Mouse (Mus musculus): ENCODE results near the gene Nxph3. TPM values are rescaled to one million over a fixed set of nuclear protein-coding genes. Genes with fewer than 3 reads are reported as not detected.

Nxph3 gene
- polyA plus RNA-seq, 1 experiment from 2014 or later, result 0.57 TPM

DNA sequence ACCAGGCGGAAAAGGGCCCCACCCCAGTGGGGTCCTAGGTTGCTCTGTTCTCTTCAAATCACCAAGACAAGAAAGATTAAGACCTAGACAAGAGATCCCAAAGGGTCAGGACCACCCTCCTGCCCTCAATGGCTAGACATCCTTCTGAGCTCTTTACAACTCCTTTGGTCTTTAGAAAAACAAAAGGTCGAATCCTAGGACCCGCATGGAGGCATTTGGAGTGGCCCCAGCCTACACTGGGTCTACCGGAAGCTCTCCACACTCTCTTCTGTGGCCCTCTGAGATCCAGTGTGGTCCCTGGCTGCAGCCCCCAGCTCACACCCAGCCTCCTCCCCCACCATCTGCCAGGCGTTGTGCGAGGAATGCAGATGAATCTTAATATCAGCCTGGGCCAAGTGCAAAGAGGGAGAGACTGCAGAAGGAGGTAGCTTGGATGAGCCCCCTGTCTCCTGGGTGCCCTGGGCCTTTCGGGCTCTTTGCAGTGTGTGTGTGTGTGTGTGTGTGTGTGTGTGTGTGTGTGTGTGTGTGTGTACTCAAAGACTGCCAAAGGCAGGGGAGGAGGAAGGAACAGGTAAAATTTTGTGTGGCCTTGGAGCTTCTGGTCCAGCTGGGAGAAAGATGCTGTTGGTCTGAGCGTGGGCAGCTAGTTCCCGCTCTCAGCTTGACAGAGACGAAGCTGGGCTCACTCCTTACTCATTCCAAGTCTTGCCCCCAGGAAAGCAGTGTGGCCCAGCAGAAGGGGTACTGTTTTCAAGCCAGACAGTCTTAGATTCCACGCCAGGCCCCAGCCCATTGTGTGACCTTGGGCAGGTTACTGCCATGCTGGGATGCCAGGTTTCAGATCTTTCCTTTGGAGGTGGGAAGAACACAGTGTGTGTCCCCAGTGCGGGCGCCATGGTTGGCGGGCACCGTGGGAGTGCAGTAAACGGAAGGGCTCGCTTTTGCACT is 1.3 kb upstream of the Nxph3 start:
- no peak for ATAC-seq (ENCODE audit: low FRiP score)
- Histone ChIP-seq H3K4me2 (no peak overlapping the region; the same call in 1 of the 2 replicates), H3K36me3 (replicated peaks) (no peaks in the 10 kb centered on the region), H3K4me1 (peaks cover 60% of the 10 kb centered on the region), H3K4me3 (replicated peaks) (no peak overlapping the region), H3K27me3 (peaks cover 67% of the 10 kb centered on the region), H3K9me3 (no peaks in the 10 kb centered on the region), H3K27ac (no peak overlapping the region; the same call in 1 of the 2 replicates), H3K9ac (no peak overlapping the region)
- 31% methylated on average over 17 of the region's 17 CpGs for WGBS

GRCm38 (mm10) chr11:95513461-95514297 is 691 bp downstream of the Nxph3 start:
- Histone ChIP-seq H3K4me1 (peaks cover 48% of the 10 kb centered on the region), H3K27ac (no peak overlapping the region), H3K4me2 (peak overlapping the region; percentile 91), H3K9me3 (no peaks in the 10 kb centered on the region), H3K27me3 (peaks cover 84% of the 10 kb centered on the region), H3K36me3 (replicated peaks) (no peaks in the 10 kb centered on the region), H3K9ac (peak overlapping the region; percentile 59), H3K4me3 (replicated peaks) (peak overlapping the region; percentile 51)
- under 1% methylated on average over 66 of the region's 66 CpGs for WGBS
- peak; percentile 70 for ATAC-seq (ENCODE audit: low FRiP score)

GRCm38 (mm10) chr11:95512383-95512782 is 2.0 kb downstream of the Nxph3 start:
- H3K27me3 ChIP-seq, result peaks cover 95% of the 10 kb centered on the region
- H3K27ac ChIP-seq, result no peak overlapping the region
- H3K9me3 ChIP-seq, result no peaks in the 10 kb centered on the region
- no peak for ATAC-seq (ENCODE audit: low FRiP score)
- WGBS, result 79% methylated on average over 6 of the region's 6 CpGs
- H3K9ac ChIP-seq, result no peak overlapping the region
- no peak overlapping the region for H3K4me2 ChIP-seq
- no peak overlapping the region for H3K4me3 ChIP-seq (replicated peaks)
- H3K36me3 ChIP-seq (replicated peaks), result no peaks in the 10 kb centered on the region
- peaks cover 51% of the 10 kb centered on the region for H3K4me1 ChIP-seq

GRCm38 (mm10) chr11:95511919-95512318 is 2.5 kb downstream of the Nxph3 start:
- Histone ChIP-seq H3K4me3 (replicated peaks) (no peak overlapping the region), H3K27me3 (peaks cover 92% of the 10 kb centered on the region), H3K36me3 (replicated peaks) (no peaks in the 10 kb centered on the region), H3K4me2 (no peak overlapping the region), H3K9me3 (no peaks in the 10 kb centered on the region), H3K4me1 (peaks cover 47% of the 10 kb centered on the region), H3K9ac (no peak overlapping the region), H3K27ac (no peak overlapping the region)
- no peak for ATAC-seq (ENCODE audit: low FRiP score)
- 90% methylated on average over 1 of the region's 1 CpGs for WGBS

DNA sequence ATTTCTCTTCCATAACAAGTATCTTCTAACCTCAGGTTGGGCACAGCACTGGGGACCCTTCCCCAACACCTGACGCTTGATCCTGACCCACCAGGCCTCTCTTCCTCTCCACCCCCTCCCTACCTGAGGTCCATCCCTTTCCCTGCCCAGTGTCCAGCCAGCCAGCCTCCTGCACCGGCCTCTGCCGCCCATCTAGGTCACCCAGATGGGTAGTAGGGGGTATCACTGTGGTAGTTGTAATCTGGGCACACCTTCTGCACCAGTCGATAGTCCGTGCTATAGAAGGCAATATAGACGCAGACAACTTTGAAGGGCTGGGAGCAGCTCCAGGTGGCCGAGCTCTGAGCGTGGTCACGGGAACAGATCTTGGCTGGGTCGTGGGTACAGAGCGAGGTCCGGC is 3.7 kb downstream of the Nxph3 start:
- no peak overlapping the region for H3K27ac ChIP-seq
- H3K4me2 ChIP-seq, result no peak overlapping the region
- no peak overlapping the region for H3K9ac ChIP-seq
- H3K9me3 ChIP-seq, result no peaks in the 10 kb centered on the region
- H3K36me3 ChIP-seq (replicated peaks), result no peaks in the 10 kb centered on the region
- H3K4me3 ChIP-seq (replicated peaks), result no peak overlapping the region
- 89% methylated on average over 12 of the region's 12 CpGs for whole genome bisulfite sequencing
- ATAC-seq (ENCODE audit: low FRiP score), result no peak
- peaks cover 34% of the 10 kb centered on the region for H3K4me1 ChIP-seq
- H3K27me3 ChIP-seq, result peaks cover 80% of the 10 kb centered on the region

- Histone ChIP-seq H3K4me2 (no peak overlapping the region), H3K27ac (no peak overlapping the region), H3K27me3 (peaks cover 66% of the 10 kb centered on the region), H3K4me1 (peaks cover 26% of the 10 kb centered on the region), H3K4me3 (replicated peaks) (no peak overlapping the region), H3K36me3 (replicated peaks) (no peaks in the 10 kb centered on the region), H3K9ac (no peak overlapping the region), H3K9me3 (no peaks in the 10 kb centered on the region)
- WGBS, result 84% methylated on average over 6 of the region's 6 CpGs
- ATAC-seq (ENCODE audit: low FRiP score), result no peak
Measured at GRCm38 (mm10) chr11:95509126-95509717, 5.1 kb downstream of the Nxph3 start.

DNA sequence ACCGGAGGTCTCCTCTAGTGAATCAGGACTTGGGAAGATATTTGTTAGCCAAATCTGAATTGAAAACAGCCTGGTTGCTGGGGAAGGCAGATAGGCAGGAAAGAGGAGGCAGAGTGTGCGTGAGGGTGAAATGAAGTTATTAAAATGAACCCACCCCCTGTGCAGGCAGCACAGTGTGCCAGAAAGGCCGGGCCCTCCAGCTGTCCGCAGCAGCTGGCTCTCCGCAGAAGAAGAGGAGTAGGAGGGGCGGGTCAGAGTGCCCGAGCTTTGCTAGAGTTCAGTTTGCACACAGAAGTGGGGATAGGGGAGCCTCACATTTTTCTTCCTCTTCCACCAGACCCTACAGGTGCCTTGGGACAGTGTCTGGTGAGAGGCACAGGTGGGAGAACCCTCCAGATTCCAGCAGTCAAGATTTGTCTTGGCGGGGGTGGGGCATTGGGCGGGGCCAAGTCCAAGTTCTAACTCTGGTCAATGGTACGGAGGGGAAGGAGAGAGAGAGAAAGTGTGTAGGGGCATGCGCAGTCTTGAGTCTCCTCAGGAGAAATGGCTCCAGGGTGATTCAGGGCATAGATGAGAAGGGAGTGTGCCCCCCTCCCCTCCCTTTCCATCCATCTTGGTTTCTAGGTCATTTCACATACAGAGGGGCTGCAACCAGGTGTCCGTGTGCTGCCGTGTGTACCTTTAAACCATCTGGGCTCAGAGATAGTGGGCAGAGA is 6.0 kb downstream of the Nxph3 start:
- 61% methylated on average over 13 of the region's 13 CpGs for WGBS
- Histone ChIP-seq H3K9ac (no peak overlapping the region), H3K9me3 (no peaks in the 10 kb centered on the region), H3K27me3 (peaks cover 57% of the 10 kb centered on the region), H3K27ac (no peak overlapping the region), H3K36me3 (replicated peaks) (no peaks in the 10 kb centered on the region), H3K4me2 (no peak overlapping the region), H3K4me1 (peaks cover 24% of the 10 kb centered on the region), H3K4me3 (replicated peaks) (no peak overlapping the region)
- no peak for ATAC-seq (ENCODE audit: low FRiP score)

- Histone ChIP-seq H3K27me3 (peaks cover 52% of the 10 kb centered on the region), H3K9me3 (no peaks in the 10 kb centered on the region), H3K4me2 (no peak overlapping the region), H3K4me3 (replicated peaks) (no peak overlapping the region), H3K4me1 (peaks cover 18% of the 10 kb centered on the region; the same call in 1 of the 2 replicates), H3K9ac (no peak overlapping the region), H3K27ac (no peak overlapping the region), H3K36me3 (replicated peaks) (no peaks in the 10 kb centered on the region)
- WGBS, result 78% methylated on average over 5 of the region's 5 CpGs
- no peak for ATAC-seq (ENCODE audit: low FRiP score)
Measured at GRCm38 (mm10) chr11:95507785-95508184, 6.6 kb downstream of the Nxph3 start.

GRCm38 (mm10) chr11:95507041-95507716 is 7.2 kb downstream of the Nxph3 start:
- Histone ChIP-seq H3K4me3 (replicated peaks) (no peak overlapping the region), H3K27me3 (peaks cover 46% of the 10 kb centered on the region), H3K36me3 (replicated peaks) (no peaks in the 10 kb centered on the region), H3K9me3 (no peaks in the 10 kb centered on the region), H3K9ac (no peak overlapping the region), H3K4me1 (peaks cover 17% of the 10 kb centered on the region; the same call in 1 of the 2 replicates), H3K4me2 (no peak overlapping the region), H3K27ac (no peak overlapping the region)
- ATAC-seq (ENCODE audit: low FRiP score), result no peak
- WGBS, result 52% methylated on average over 12 of the region's 12 CpGs

- Histone ChIP-seq H3K9me3 (no peaks in the 10 kb centered on the region), H3K4me1 (peaks cover 22% of the 10 kb centered on the region), H3K4me3 (replicated peaks) (no peak overlapping the region), H3K4me2 (no peak overlapping the region), H3K36me3 (replicated peaks) (no peaks in the 10 kb centered on the region), H3K27ac (no peak overlapping the region), H3K27me3 (peaks cover 19% of the 10 kb centered on the region), H3K9ac (no peak overlapping the region)
- 37% methylated on average over 6 of the region's 6 CpGs for WGBS
- ATAC-seq (ENCODE audit: low FRiP score), result no peak
Measured at GRCm38 (mm10) chr11:95504271-95504731, 10.1 kb downstream of the Nxph3 start.

DNA sequence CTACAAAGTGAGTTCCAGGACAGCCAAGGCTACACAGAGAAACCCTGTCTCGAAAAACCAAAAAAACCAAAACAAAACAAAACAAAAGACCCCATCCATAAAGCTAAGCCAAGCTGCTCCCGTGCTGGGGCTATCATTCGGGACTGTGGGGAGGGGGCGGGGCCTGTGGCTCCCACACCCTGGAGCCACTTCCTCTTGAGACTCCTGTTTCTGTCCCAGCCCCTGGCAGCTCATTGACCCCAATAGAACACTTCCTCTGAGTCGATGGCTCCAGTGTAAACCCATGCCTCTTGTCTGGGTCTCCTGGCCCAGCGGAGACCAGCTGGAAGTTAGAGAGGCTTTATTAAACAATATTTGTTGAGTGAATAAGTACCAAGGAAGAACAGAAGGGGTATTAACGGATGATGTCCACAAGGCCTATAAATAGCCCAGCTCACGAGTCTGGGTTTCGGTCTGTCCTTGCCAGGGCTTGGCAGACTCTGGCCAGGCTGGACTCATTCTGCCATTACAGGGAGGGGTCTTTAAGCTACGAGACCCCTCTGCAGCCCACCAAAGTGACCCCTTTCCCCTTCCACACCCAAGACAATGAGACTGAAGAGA is 10.7 kb downstream of the Nxph3 start:
- ATAC-seq (ENCODE audit: low FRiP score), result no peak
- WGBS, result 72% methylated on average over 10 of the region's 10 CpGs

More for the DNA sequence above, 10.7 kb downstream of the Nxph3 start:
- H3K4me1 ChIP-seq, result peaks cover 22% of the 10 kb centered on the region
- H3K36me3 ChIP-seq (replicated peaks), result no peaks in the 10 kb centered on the region
- no peak overlapping the region for H3K27ac ChIP-seq
- H3K9ac ChIP-seq, result no peak overlapping the region
- H3K4me2 ChIP-seq, result no peak overlapping the region
- H3K27me3 ChIP-seq, result peaks cover 13% of the 10 kb centered on the region
- no peak overlapping the region for H3K4me3 ChIP-seq (replicated peaks)
- no peaks in the 10 kb centered on the region for H3K9me3 ChIP-seq

Data from forebrain, embryonic 12.5 days (tissue).